Mouse (Mus musculus) brain, embryonic 14.5 days (tissue): ENCODE results near the gene Uevld.

ENCODE experiments used
- CTCF ChIP-seq: fragments of 200-500 bp; IDR thresholded peaks from 2 replicates; pipeline ENCODE4 v1.5.1; 2012; ENCODE audit warnings: inconsistent platforms, mild to moderate bottlenecking, moderate library complexity, borderline replicate concordance; ENCODE audit not compliant: insufficient read depth, insufficient read length; ENCODE audit errors: extremely low read depth
- POLR2A ChIP-seq: fragments of 200-500 bp; IDR thresholded peaks from 2 replicates; pipeline ENCODE4 v1.6.1; 2012; ENCODE audit warnings: mild to moderate bottlenecking, inconsistent platforms, borderline replicate concordance; ENCODE audit not compliant: poor library complexity, insufficient read depth, insufficient read length, severe bottlenecking; ENCODE audit errors: extremely low read depth

DNA sequence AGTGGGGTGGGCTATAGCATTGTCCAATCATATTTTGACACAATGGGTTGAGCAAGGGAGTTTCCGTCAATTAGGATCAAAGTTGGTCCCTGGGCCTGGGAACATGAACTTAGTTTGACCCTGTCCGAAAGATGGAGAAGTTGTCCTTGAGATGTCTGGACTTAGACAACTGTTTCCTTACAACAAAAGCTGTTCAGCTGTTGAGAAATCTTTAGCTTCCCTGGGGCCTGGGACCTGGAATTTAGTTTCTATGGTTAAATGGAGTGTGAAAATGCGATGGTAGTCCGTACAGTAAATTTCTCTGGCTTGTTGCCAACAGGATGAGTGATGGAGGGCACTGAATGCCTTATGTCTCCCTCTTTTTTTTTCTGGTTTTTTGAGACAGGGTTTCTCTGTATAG, 36.3 kb downstream of the Uevld start:
- TF ChIP-seq POLR2A (no peak), CTCF (no peak)
